Mouse (Mus musculus) intestine, embryonic 14.5 days (tissue): ENCODE measurements at regions not wholly inside any gene's neighbourhood (a gene's known extent, or its start where the extent isn't known, plus 50 kb on each side); places are given as distances from the start of the nearest gene placed in this dataset.
A peak's percentile ranks its signal among the peaks of the same experiment; 100 is the strongest.
"Not testable (repeated sequence)": the region's sequence is repeated elsewhere in the genome, so short reads cannot be mapped to it uniquely, and the experiment has no call there.

Experiments
- ATAC-seq: fragments of 200-750 bp; cut with Nextera tagmentation; replicated peaks from 2 replicates; pipeline ENCODE4 v1.8.0; 2017; ENCODE audit warnings: low read depth, moderate number of reproducible peaks, moderate TSS enrichment, moderate library complexity; ENCODE audit not compliant: low FRiP score, low TSS enrichment
- DNase-seq: peaks from one replicate; pipeline ENCODE4 v3.0.0-alpha.2; 2018; ENCODE audit warnings: low spot score
- H3K27ac ChIP-seq: fragments of 300-500 bp; sonication (generic); 2 replicates; pipeline ENCODE4 v1.5.1; 2014; ENCODE audit warnings: low read depth, mild to moderate bottlenecking, control low read depth
- H3K27me3 ChIP-seq: fragments of 300-500 bp; sonication (generic); replicated peaks from 2 replicates; pipeline ENCODE4 v1.6.1; 2014; ENCODE audit warnings: low read length, control low read depth; ENCODE audit not compliant: control insufficient read depth, insufficient read depth
- H3K36me3 ChIP-seq: fragments of 300-500 bp; sonication (generic); 2 replicates; pipeline ENCODE4 v1.6.1; 2014; ENCODE audit warnings: low read length, control low read depth; ENCODE audit not compliant: control insufficient read depth, insufficient read depth
- H3K4me1 ChIP-seq: fragments of 300-500 bp; sonication (generic); replicated peaks from 2 replicates; pipeline ENCODE4 v1.6.1; 2014; ENCODE audit warnings: low read length, control low read depth, mixed read lengths; ENCODE audit not compliant: control insufficient read depth, insufficient read depth
- H3K4me2 ChIP-seq: fragments of 300-500 bp; sonication (generic); 2 replicates; pipeline ENCODE4 v1.6.1; 2014; ENCODE audit warnings: low read length
- H3K4me3 ChIP-seq: fragments of 300-500 bp; sonication (generic); 2 replicates; pipeline ENCODE4 v1.5.1; 2014; ENCODE audit warnings: low read depth, low read length, control low read depth, mixed read lengths
- H3K9ac ChIP-seq: fragments of 300-500 bp; sonication (generic); 2 replicates; pipeline ENCODE4 v1.6.1; 2014; ENCODE audit warnings: mild to moderate bottlenecking, low read length
- H3K9me3 ChIP-seq: fragments of 300-500 bp; sonication (generic); 2 replicates; pipeline ENCODE4 v1.6.1; 2016; ENCODE audit warnings: low read length, control low read depth; ENCODE audit not compliant: control insufficient read depth
- WGBS: fragments of 180-500 bp; shearing (Covaris S2); extraction: QIAGEN DNeasy Blood & Tissue Kit; methylation state at CpG from one replicate; pipeline ENCODE4 v1.1.7; 2014; 5-methylcytosine and 5-hydroxymethylcytosine counted together

DNA sequence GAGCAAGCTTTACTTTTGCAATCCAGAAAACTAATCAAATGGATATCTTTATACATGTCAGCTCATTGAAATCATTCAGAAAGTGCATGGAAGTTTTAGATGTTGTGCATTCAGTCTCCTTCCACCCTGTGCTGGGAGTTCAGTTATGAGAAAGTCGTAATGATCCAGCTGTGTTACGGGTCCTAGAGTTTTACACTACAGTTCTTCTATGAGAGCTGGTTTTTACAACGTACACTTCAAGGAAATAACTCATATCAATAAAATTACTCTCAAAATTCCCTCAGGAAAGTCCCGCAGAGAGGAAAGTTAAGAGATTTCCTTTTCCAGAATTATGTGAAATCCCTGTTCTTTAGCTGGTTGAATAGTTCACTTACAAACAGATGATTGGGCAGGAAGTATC lies 418.1 kb upstream of the Slc10a2 start:
- no peak overlapping the region for H3K27ac ChIP-seq
- no peaks in the 10 kb centered on the region for H3K4me1 ChIP-seq
- no peaks in the 10 kb centered on the region for H3K27me3 ChIP-seq
- WGBS: 54% methylated on average over 4 of the region's 4 CpGs
- DNase-seq (no peak), ATAC-seq (no peak)
- no peak overlapping the region for H3K4me2 ChIP-seq
- no peaks in the 10 kb centered on the region for H3K36me3 ChIP-seq
- H3K9me3 ChIP-seq: no peaks in the 10 kb centered on the region
- H3K4me3 ChIP-seq: no peak overlapping the region
- H3K9ac ChIP-seq: no peak overlapping the region

DNA sequence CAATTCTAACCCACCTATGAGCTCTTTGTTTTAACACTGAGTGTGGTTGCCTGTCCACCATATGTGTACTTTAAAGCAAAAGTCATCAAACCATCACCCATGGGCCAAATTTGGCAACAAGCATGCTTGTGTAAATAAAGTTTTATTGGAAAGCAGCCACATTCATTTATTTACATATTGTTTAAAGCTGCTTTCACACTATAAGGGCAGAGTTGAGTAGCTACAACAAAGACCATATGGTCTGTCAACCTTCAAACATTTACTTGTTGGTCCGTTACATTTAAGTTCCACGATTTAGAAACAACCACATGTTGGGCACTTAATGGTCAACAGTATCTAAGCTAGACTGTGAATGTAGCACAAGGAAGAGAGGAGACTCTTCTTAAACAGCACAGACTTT lies 390.7 kb upstream of the Slc10a2 start:
- H3K9ac ChIP-seq: no peak overlapping the region
- 62% methylated on average over 2 of the region's 2 CpGs for WGBS
- H3K9me3 ChIP-seq: no peaks in the 10 kb centered on the region
- H3K4me2 ChIP-seq: no peak overlapping the region
- H3K36me3 ChIP-seq: no peaks in the 10 kb centered on the region
- DNase-seq (no peak), ATAC-seq (no peak)
- no peaks in the 10 kb centered on the region for H3K27me3 ChIP-seq
- no peaks in the 10 kb centered on the region for H3K4me1 ChIP-seq
- H3K27ac ChIP-seq: no peak overlapping the region
- no peak overlapping the region for H3K4me3 ChIP-seq

DNA sequence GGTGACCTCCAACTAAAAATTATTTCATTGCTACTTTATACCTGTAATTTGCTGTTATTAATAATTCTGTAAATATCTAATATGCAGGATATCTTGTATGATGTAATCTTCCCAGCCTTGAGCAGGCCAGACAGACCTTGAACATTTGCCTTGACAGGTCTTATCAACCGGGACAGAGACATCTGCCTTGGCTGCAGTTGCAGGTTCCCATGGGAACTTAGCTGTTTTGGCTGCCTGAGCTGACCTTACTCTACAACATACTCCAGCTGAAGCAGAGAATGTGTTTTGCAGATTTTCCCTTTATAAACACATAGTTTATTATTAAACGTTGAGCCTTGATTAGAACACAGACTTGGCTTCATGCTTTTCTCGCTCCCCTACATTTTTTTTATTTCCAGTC lies 385.3 kb upstream of the Slc10a2 start:
- ATAC-seq (no peak), DNase-seq (no peak)
- Histone ChIP-seq H3K36me3 (no peaks in the 10 kb centered on the region), H3K27me3 (no peaks in the 10 kb centered on the region), H3K4me3 (no peak overlapping the region), H3K9ac (no peak overlapping the region), H3K4me2 (no peak overlapping the region), H3K4me1 (no peaks in the 10 kb centered on the region), H3K9me3 (no peaks in the 10 kb centered on the region), H3K27ac (no peak overlapping the region)
- WGBS: 57% methylated on average over 3 of the region's 3 CpGs

DNA sequence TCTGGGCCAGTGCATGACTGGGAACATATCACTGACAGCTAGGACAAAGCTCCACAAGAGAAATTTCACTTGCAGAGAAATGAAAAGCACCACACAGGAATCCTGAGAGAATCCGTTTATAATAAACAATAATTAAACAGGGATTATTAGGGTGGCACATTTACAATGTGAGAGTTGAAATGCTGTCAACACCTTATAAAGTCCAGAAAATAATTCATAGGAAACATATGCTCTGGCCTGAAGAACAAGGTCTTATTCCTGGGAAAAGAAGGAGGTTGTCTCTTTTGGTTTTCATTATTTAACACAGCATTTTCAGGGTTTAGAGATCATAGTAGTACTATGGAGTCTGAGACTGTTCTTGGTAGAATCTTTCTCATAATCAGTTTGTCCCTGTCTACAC lies 377.8 kb upstream of the Slc10a2 start:
- DNase-seq (no peak), ATAC-seq (no peak)
- H3K9ac ChIP-seq: no peak overlapping the region
- H3K27me3 ChIP-seq: no peaks in the 10 kb centered on the region
- H3K4me2 ChIP-seq: no peak overlapping the region
- H3K27ac ChIP-seq: no peak overlapping the region
- WGBS: 81% methylated on average over 1 of the region's 1 CpGs
- no peaks in the 10 kb centered on the region for H3K4me1 ChIP-seq
- H3K4me3 ChIP-seq: no peak overlapping the region
- H3K36me3 ChIP-seq: no peaks in the 10 kb centered on the region
- H3K9me3 ChIP-seq: no peaks in the 10 kb centered on the region

DNA sequence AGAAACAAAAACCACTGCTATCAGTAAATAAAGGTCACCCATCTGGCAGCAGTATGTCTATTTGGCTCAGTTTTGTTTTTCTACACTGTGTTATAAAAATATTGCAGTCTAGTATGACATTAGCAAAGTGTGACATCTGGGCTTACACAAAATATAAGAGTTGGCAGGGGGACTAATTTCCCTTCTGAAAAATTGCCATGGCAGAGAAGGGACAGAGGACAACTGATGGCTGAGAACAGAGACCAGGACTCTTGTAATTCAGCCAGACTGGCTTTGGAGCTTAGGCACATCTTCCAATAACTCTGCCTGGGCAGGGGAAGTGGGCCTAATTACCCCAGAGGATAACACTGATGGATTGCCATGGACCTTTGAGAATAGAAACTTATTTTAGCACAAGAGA lies 367.8 kb upstream of the Slc10a2 start:
- H3K27ac ChIP-seq: no peak overlapping the region
- no peaks in the 10 kb centered on the region for H3K36me3 ChIP-seq
- H3K4me3 ChIP-seq: no peak overlapping the region
- no peaks in the 10 kb centered on the region for H3K4me1 ChIP-seq
- H3K4me2 ChIP-seq: no peak overlapping the region
- no peaks in the 10 kb centered on the region for H3K27me3 ChIP-seq
- no peaks in the 10 kb centered on the region for H3K9me3 ChIP-seq
- ATAC-seq: no peak
- DNase-seq: no peak
- H3K9ac ChIP-seq: no peak overlapping the region

DNA sequence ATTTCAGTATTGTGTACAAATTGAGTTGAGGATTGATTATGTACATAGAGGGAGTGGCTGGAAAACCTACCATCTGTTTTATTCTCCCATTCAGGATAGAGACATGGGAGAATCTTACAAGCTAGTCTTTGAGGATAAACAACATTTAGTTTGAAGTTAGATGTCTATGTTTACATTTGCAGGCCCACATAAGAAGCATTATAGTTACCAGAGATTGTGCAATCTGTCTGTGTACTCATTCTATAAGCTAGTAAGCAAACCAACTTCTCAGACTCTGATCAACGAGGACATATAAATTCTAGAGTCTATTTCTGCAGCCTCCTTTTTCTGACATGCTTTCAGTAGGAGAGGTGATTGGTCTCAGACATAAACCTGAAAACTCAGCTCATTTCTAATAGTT lies 367.4 kb upstream of the Slc10a2 start:
- H3K4me1 ChIP-seq: no peaks in the 10 kb centered on the region
- H3K4me2 ChIP-seq: no peak overlapping the region
- no peak overlapping the region for H3K9ac ChIP-seq
- WGBS: 74% methylated on average over 1 of the region's 1 CpGs
- no peak overlapping the region for H3K27ac ChIP-seq
- ATAC-seq: no peak
- H3K4me3 ChIP-seq: no peak overlapping the region
- H3K27me3 ChIP-seq: no peaks in the 10 kb centered on the region
- no peaks in the 10 kb centered on the region for H3K36me3 ChIP-seq
- no peak for DNase-seq
- no peaks in the 10 kb centered on the region for H3K9me3 ChIP-seq

DNA sequence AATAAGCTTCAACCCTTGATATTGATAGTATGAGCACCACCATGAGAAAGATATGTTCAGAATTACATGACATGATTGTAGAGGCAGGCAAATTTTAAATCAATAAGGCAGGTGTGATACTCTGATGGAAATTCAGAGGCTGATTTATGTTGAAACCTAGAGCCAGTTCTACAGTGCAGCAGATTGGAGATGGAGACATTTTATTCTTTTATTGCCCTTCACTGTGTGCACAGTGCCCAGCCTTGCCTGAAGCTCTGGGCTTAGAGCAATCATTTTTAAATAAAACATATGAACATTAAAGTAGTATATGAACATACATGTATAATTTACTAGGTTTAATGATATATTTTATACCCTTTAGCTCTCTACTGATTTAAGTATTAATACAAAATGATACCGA lies 352.5 kb upstream of the Slc10a2 start:
- WGBS: 80% methylated on average over 1 of the region's 1 CpGs
- Histone ChIP-seq H3K4me3 (no peak overlapping the region), H3K27me3 (no peaks in the 10 kb centered on the region), H3K9me3 (no peaks in the 10 kb centered on the region), H3K27ac (no peak overlapping the region), H3K9ac (no peak overlapping the region), H3K4me1 (no peaks in the 10 kb centered on the region), H3K4me2 (no peak overlapping the region), H3K36me3 (no peaks in the 10 kb centered on the region)
- 0 out of 2 replicates have a peak, but pooled peaks have one; percentile 36 for ATAC-seq
- no peak for DNase-seq

DNA sequence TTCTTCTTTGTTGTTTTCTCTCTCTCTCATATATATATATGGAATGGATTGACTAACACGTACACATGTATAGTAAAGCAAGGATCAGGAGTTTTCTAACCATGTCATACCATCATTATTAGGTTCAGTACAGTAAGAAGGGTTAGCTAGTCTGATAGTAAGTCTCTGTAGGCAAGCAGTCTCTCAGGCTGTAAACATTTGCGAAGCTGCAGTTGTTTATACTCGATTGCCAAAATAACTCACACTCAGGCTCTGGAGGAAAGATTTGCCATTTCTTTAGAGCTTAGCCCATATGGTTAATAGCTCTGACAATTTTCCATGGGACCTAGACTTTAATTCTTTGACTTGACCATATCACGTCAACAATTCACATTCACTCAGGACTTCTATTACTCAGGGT lies 348.3 kb upstream of the Slc10a2 start:
- no peak for ATAC-seq
- 91% methylated on average over 4 of the region's 4 CpGs for WGBS
- no peak overlapping the region for H3K4me2 ChIP-seq
- H3K27ac ChIP-seq: no peak overlapping the region
- no peaks in the 10 kb centered on the region for H3K36me3 ChIP-seq
- no peak for DNase-seq
- no peak overlapping the region for H3K9ac ChIP-seq
- no peak overlapping the region for H3K4me3 ChIP-seq
- no peaks in the 10 kb centered on the region for H3K27me3 ChIP-seq
- no peaks in the 10 kb centered on the region for H3K4me1 ChIP-seq
- no peaks in the 10 kb centered on the region for H3K9me3 ChIP-seq

DNA sequence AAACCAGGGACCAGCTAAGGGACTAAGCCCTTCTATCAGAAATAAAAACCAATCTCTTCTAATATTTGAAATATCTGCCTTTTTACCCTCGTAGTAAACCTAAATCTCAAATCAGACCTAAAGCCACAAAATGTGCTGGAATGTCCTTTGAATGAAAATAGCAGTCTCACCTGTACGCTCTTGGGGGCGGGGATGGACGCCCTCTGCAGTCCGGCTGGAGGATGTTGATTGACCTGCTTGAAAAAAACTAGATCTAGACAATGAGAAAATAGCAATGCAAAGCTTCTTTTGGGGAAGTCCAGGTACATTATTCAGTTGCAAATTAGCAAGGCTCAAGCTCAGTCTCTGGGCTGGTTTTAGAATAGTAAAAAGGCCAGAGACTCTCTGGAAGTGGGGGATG lies 337.1 kb upstream of the Slc10a2 start:
- 93% methylated on average over 5 of the region's 5 CpGs for WGBS
- H3K4me3 ChIP-seq, DNase-seq, H3K27ac ChIP-seq, ATAC-seq, H3K9me3 ChIP-seq, H3K4me1 ChIP-seq, H3K9ac ChIP-seq, H3K27me3 ChIP-seq, H3K4me2 ChIP-seq, H3K36me3 ChIP-seq: not testable (repeated sequence)
